Mouse (Mus musculus): ENCODE measurements around the gene B4gat1. TPM values are rescaled to one million over a fixed set of nuclear protein-coding genes. Genes with fewer than 3 reads are reported as not detected.

The B4gat1 gene
- polyA plus RNA-seq, 1 experiment from 2014 or later = 47.9 TPM

- Histone ChIP-seq H3K9ac (no peak overlapping the region), H3K4me2 (peak overlapping the region; percentile 25; the same call in 1 of the 2 replicates), H3K27me3 (ENCODE audit: insufficient read depth, low read length) (no peaks in the 10 kb centered on the region), H3K27ac (ENCODE audit: low read depth) (peak overlapping the region; percentile 90), H3K4me3 (ENCODE audit: low read depth, low read length) (no peak overlapping the region), H3K36me3 (ENCODE audit: insufficient read depth) (no peaks in the 10 kb centered on the region), H3K4me1 (ENCODE audit: insufficient read depth) (peaks cover 49% of the 10 kb centered on the region), H3K9me3 (ENCODE audit: low read depth, low read length) (no peaks in the 10 kb centered on the region)
- 22% methylated on average over 5 of the region's 5 CpGs for WGBS
- no peak for TF ChIP-seq CTCF (IDR thresholded peaks at IDR 0.05; ENCODE audit: low read depth)
- DNase-seq = peak; percentile 84
- peak; percentile 48 for ATAC-seq (ENCODE audit: insufficient read depth)
These were observed 22.0 kb downstream of the B4gat1 start for GRCm38 (mm10) chr19:5060365-5061330.

- Histone ChIP-seq H3K9ac (no peak overlapping the region), H3K4me1 (ENCODE audit: insufficient read depth) (peaks cover 50% of the 10 kb centered on the region), H3K27me3 (ENCODE audit: insufficient read depth, low read length) (peaks cover 3% of the 10 kb centered on the region; the same call in 1 of the 2 replicates), H3K4me2 (no peak overlapping the region), H3K27ac (ENCODE audit: low read depth) (no peak overlapping the region), H3K9me3 (ENCODE audit: low read depth, low read length) (no peaks in the 10 kb centered on the region), H3K36me3 (ENCODE audit: insufficient read depth) (no peaks in the 10 kb centered on the region), H3K4me3 (ENCODE audit: low read depth, low read length) (no peak overlapping the region)
- WGBS = 75% methylated on average over 5 of the region's 5 CpGs
- ATAC-seq (ENCODE audit: insufficient read depth) (no peak), DNase-seq (no peak)
- no peak for TF ChIP-seq CTCF (IDR thresholded peaks at IDR 0.05; ENCODE audit: low read depth)
These were observed 23.4 kb downstream of the B4gat1 start for GRCm38 (mm10) chr19:5062041-5062440.

GRCm38 (mm10) chr19:5062446-5062845 is 23.8 kb downstream of the B4gat1 start:
- ATAC-seq (ENCODE audit: insufficient read depth) (no peak), DNase-seq (no peak)
- H3K9ac ChIP-seq = no peak overlapping the region
- H3K9me3 ChIP-seq (ENCODE audit: low read depth, low read length) = no peaks in the 10 kb centered on the region
- peaks cover 53% of the 10 kb centered on the region for H3K4me1 ChIP-seq (ENCODE audit: insufficient read depth)
- no peak for TF ChIP-seq CTCF (IDR thresholded peaks at IDR 0.05; ENCODE audit: low read depth)
- H3K27me3 ChIP-seq (ENCODE audit: insufficient read depth, low read length) = peaks cover 7% of the 10 kb centered on the region; the same call in 1 of the 2 replicates
- H3K4me3 ChIP-seq (ENCODE audit: low read depth, low read length) = no peak overlapping the region
- 68% methylated on average over 6 of the region's 6 CpGs for WGBS
- no peak overlapping the region for H3K4me2 ChIP-seq
- H3K27ac ChIP-seq (ENCODE audit: low read depth) = no peak overlapping the region
- H3K36me3 ChIP-seq (ENCODE audit: insufficient read depth) = no peaks in the 10 kb centered on the region

GRCm38 (mm10) chr19:5065104-5065503 is 26.5 kb downstream of the B4gat1 start:
- peaks cover 24% of the 10 kb centered on the region; the same call in 1 of the 2 replicates for H3K27me3 ChIP-seq (ENCODE audit: insufficient read depth, low read length)
- 27% methylated on average over 7 of the region's 7 CpGs for WGBS
- peak; percentile 69 for DNase-seq
- ATAC-seq (ENCODE audit: insufficient read depth) = no peak
- H3K4me1 ChIP-seq (ENCODE audit: insufficient read depth) = peaks cover 36% of the 10 kb centered on the region
- peak overlapping the region; percentile 2; the same call in 1 of the 2 replicates for H3K27ac ChIP-seq (ENCODE audit: low read depth)
- TF ChIP-seq CTCF (IDR thresholded peaks at IDR 0.05; ENCODE audit: low read depth) = no peak
- H3K36me3 ChIP-seq (ENCODE audit: insufficient read depth) = no peaks in the 10 kb centered on the region
- H3K4me3 ChIP-seq (ENCODE audit: low read depth, low read length) = no peak overlapping the region
- no peaks in the 10 kb centered on the region for H3K9me3 ChIP-seq (ENCODE audit: low read depth, low read length)
- H3K4me2 ChIP-seq = 0 out of 2 replicates have a peak overlapping the region, but pooled peaks have one; percentile 10
- no peak overlapping the region for H3K9ac ChIP-seq

- H3K4me1 ChIP-seq (ENCODE audit: insufficient read depth) = peaks cover 27% of the 10 kb centered on the region
- TF ChIP-seq CTCF (IDR thresholded peaks at IDR 0.05; ENCODE audit: low read depth) = no peak
- ATAC-seq (ENCODE audit: insufficient read depth) = peak; percentile 2
These were observed 28.6 kb downstream of the B4gat1 start for GRCm38 (mm10) chr19:5067040-5067799.

GRCm38 (mm10) chr19:5067867-5068569 is 29.4 kb downstream of the B4gat1 start, which contains the start of gene Cd248:
Gene Cd248, plus strand, starts transcription at chr19:5068078.
- WGBS = 1% methylated on average over 56 of the region's 56 CpGs
- Histone ChIP-seq H3K27ac (ENCODE audit: low read depth) (peak within 1 kb of the TSS; percentile 95), H3K4me3 (ENCODE audit: low read depth, low read length) (peak within 1 kb of the TSS; percentile 62), H3K4me1 (ENCODE audit: insufficient read depth) (peaks cover 27% of the 10 kb centered on the region), H3K27me3 (ENCODE audit: insufficient read depth, low read length) (peaks cover 32% of the 10 kb centered on the region; the same call in 1 of the 2 replicates), H3K36me3 (ENCODE audit: insufficient read depth) (no peaks in the 10 kb centered on the region), H3K9me3 (ENCODE audit: low read depth, low read length) (no peaks in the 10 kb centered on the region), H3K4me2 (peak within 1 kb of the TSS; percentile 77), H3K9ac (peak within 1 kb of the TSS; percentile 76)
- no peak for TF ChIP-seq CTCF (IDR thresholded peaks at IDR 0.05; ENCODE audit: low read depth)
- DNase-seq (peak; percentile 92), ATAC-seq (ENCODE audit: insufficient read depth) (peak; percentile 74)

More at GRCm38 (mm10) chr19:5067040-5067799, 28.6 kb downstream of the B4gat1 start:
- Histone ChIP-seq H3K36me3 (ENCODE audit: insufficient read depth) (no peaks in the 10 kb centered on the region), H3K4me3 (ENCODE audit: low read depth, low read length) (peak overlapping the region; percentile 62), H3K4me2 (peak overlapping the region; percentile 77), H3K9ac (peak overlapping the region; percentile 76), H3K27me3 (ENCODE audit: insufficient read depth, low read length) (peaks cover 32% of the 10 kb centered on the region; the same call in 1 of the 2 replicates), H3K27ac (ENCODE audit: low read depth) (peak overlapping the region; percentile 95), H3K9me3 (ENCODE audit: low read depth, low read length) (no peaks in the 10 kb centered on the region)
- whole genome bisulfite sequencing = 4% methylated on average over 15 of the region's 15 CpGs
- DNase-seq = peak; percentile 77

Measured in lung, embryonic 14.5 days (tissue).